Mouse (Mus musculus) kidney, adult 10 weeks (tissue): ENCODE data around the gene Ccdc152. TPM values are rescaled to one million over a fixed set of nuclear protein-coding genes. Genes with fewer than 3 reads are reported as not detected.

Source experiments
- polyA plus RNA-seq: library from polyadenylated mRNA; stranded (reverse); fragments of 350-450 nt; fragmentation: Illumina TruSeq; extraction: RNeasy Lipid Tissue Mini Kit (QIAGEN cat#74804); gene quantifications from one replicate; pipeline ENCODE4 v1.2.3, GENCODE M21; 2014; ENCODE audit warnings: low read depth, low replicate concordance

Gene Ccdc152
- polyA plus RNA-seq: 0.85 TPM

GRCm38 (mm10) chr15:3303426-3303825 is at the start of gene Ccdc152:
TSS of gene Ccdc152 (minus strand) at chr15:3303526.

GRCm38 (mm10) chr15:3268247-3268646 is 35.1 kb downstream of the Ccdc152 start, which contains the start of gene Selenop:
TSS of gene Selenop (plus strand) at chr15:3268547.

Other genes with a start within 250 kb of the Ccdc152 start
- gene Selenop, start 35.0 kb downstream of the Ccdc152 start, polyA plus RNA-seq: 2,574 TPM